Mouse (Mus musculus): Measurements from ENCODE around the gene 6430531B16Rik.

GRCm38 (mm10) chr7:139975471-139975870 is 3.1 kb downstream of the 6430531B16Rik start:
- TF ChIP-seq CTCF (IDR thresholded peaks at IDR 0.05; ENCODE audit: borderline replicate concordance, control insufficient read depth, extremely low read depth, insufficient read depth, low read length, poor library complexity): no peak
- TF ChIP-seq POLR2A (IDR thresholded peaks at IDR 0.05; ENCODE audit: control insufficient read depth, extremely low read depth, insufficient read depth, low read length, poor library complexity): no peak

All from thymus, adult 2 months (tissue).